Mouse (Mus musculus): Measurements from ENCODE around the gene Uts2b.

The Uts2b gene

GRCm38 (mm10) chr16:27370191-27370590 is at the start of gene Uts2b:
Uts2b (minus strand) TSS chr16:27370239.
- DNase-seq (ENCODE audit: low read depth, low spot score) = no peak

- no peak for DNase-seq (ENCODE audit: low read depth, low spot score)
Observed at GRCm38 (mm10) chr16:27417632-27418031, 47.6 kb upstream of the Uts2b start.

GRCm38 (mm10) chr16:27416937-27417584 is 47.0 kb upstream of the Uts2b start:
- DNase-seq (ENCODE audit: low read depth, low spot score) = no peak

- DNase-seq (ENCODE audit: low read depth, low spot score) = no peak
Observed at GRCm38 (mm10) chr16:27404107-27404506, 34.1 kb upstream of the Uts2b start.

GRCm38 (mm10) chr16:27401579-27401978 is 31.5 kb upstream of the Uts2b start:
- no peak for DNase-seq (ENCODE audit: low read depth, low spot score)

- DNase-seq (ENCODE audit: low read depth, low spot score) = no peak
Observed at GRCm38 (mm10) chr16:27399719-27400253, 29.7 kb upstream of the Uts2b start.

GRCm38 (mm10) chr16:27399026-27399718 is 29.1 kb upstream of the Uts2b start:
- no peak for DNase-seq (ENCODE audit: low read depth, low spot score)

GRCm38 (mm10) chr16:27396951-27397350 is 26.9 kb upstream of the Uts2b start:
- no peak for DNase-seq (ENCODE audit: low read depth, low spot score)

- DNase-seq (ENCODE audit: low read depth, low spot score) = no peak
Observed at GRCm38 (mm10) chr16:27395251-27396037, 25.4 kb upstream of the Uts2b start.

- DNase-seq (ENCODE audit: low read depth, low spot score) = no peak
Observed at GRCm38 (mm10) chr16:27391845-27392244, 21.8 kb upstream of the Uts2b start.

- DNase-seq (ENCODE audit: low read depth, low spot score) = no peak
Observed at GRCm38 (mm10) chr16:27390306-27390705, 20.3 kb upstream of the Uts2b start.

GRCm38 (mm10) chr16:27389534-27390282 is 19.7 kb upstream of the Uts2b start:
- DNase-seq (ENCODE audit: low read depth, low spot score) = no peak

GRCm38 (mm10) chr16:27388761-27389451 is 18.9 kb upstream of the Uts2b start, which contains the start of gene Ccdc50:
Ccdc50 (plus strand) TSS chr16:27388869.
- DNase-seq (ENCODE audit: low read depth, low spot score) = peak; percentile 43

GRCm38 (mm10) chr16:27387634-27388611 is 17.9 kb upstream of the Uts2b start:
- DNase-seq (ENCODE audit: low read depth, low spot score) = no peak

GRCm38 (mm10) chr16:27386850-27387407 is 16.9 kb upstream of the Uts2b start:
- DNase-seq (ENCODE audit: low read depth, low spot score) = no peak

GRCm38 (mm10) chr16:27385649-27386048 is 15.6 kb upstream of the Uts2b start:
- no peak for DNase-seq (ENCODE audit: low read depth, low spot score)

- no peak for DNase-seq (ENCODE audit: low read depth, low spot score)
Observed at GRCm38 (mm10) chr16:27384893-27385603, 15.0 kb upstream of the Uts2b start.

GRCm38 (mm10) chr16:27382217-27382616 is 12.2 kb upstream of the Uts2b start:
- DNase-seq (ENCODE audit: low read depth, low spot score) = no peak

GRCm38 (mm10) chr16:27376556-27376955 is 6.5 kb upstream of the Uts2b start:
- no peak for DNase-seq (ENCODE audit: low read depth, low spot score)
